Mouse (Mus musculus) right cerebral cortex, postnatal 14 days (tissue): ENCODE results near the gene Zfp148.

Experiments
- DNase-seq: peaks from one replicate; pipeline ENCODE4 v3.0.0; 2022

The Zfp148 gene

DNA sequence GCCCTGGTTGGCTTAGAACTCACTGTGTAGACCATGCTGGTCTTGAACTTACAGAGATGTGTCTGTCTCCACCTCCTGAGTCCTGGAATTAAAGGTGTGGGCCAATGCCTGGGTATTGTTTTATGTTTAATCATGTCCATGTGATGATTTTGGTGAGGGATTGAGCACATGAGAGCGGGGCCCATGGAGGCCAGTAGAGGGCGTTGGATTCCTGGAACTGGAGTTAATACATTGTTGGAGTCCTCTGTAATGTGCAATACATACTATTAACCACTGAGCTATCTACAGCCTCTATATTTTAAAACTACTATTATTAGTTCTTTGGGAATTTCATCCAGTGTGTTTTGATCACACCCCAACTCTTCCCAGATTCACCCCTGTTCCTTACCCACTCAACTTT lies 163.7 kb downstream of the Zfp148 start:
- DNase-seq: no peak

DNA sequence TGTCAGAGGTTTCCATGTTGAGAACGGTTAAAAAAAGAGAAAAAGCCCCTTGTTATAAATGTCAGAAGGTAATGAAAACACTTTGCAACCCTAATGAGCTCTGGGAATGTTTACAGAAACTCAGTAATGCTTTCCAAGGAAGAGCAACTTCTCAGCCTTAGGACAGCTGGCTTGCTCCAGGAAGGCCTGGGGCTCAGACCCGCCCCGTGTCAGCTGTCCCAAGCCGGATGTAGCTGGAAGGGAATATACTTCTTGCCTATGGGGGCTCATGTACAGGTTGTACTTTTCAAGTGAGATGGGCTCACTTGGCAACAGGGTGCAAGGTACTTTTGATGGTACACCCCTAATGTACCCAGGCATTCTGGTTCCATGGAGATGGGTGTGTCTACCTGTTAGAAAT lies 164.9 kb downstream of the Zfp148 start:
- no peak for DNase-seq

DNA sequence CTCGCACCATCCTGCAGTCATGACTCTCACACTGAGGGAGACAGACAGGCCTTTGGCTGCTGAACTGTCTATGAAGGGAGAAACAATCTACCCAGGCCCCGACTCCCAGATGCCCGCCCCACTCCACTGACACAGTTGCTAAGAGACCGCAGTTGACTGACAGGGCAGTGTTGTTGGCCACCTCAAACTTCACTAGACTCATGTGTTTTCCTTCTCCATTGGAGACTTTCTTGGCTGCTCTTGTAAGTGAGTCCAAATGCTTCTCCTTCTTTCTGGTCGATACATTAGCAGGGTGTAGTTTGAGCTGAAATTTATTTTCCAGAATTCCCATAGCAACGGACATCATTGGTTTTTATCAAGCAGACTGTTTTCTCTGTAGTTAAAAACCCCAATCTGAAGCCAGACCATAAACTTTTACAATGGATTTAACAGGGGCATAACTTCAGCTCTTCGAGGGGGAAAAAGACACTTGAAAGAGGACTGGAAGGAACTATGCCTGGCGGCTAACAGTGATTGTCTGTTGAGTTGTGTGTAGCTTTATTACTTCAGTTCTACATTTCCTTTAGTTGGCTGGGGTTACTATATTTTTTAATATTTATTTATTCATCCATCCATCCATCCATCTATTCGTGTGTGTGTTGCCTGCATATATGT lies 173.2 kb downstream of the Zfp148 start:
- no peak for DNase-seq
